Mouse (Mus musculus): ENCODE data around the gene Ppcs.
A peak's percentile ranks its signal among the peaks of the same experiment; 100 is the strongest.

The Ppcs gene

GRCm38 (mm10) chr4:119417894-119418293 is 4.3 kb downstream of the Ppcs start:
- DNase-seq (ENCODE audit: low read depth, low spot score), result no peak

DNA sequence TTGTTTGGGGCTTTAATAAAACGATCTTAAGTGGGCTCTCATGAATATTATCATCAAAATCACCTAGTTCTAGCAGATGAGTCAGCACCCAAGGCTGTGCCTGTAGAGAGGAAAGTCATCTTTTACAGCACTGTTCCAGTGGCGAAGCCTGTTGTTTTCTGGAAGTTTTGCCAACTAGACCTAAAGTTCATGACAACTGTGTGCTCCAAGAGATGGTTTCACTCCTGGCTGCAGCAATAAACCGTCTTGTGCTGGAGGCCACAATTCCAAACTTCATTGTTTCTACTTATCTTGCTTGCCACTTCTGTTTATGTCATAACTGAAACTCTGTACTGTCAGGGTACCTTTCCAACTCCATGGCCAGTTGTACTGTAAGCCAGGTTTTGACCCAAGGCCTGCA is 5.0 kb downstream of the Ppcs start:
- DNase-seq (ENCODE audit: low read depth, low spot score), result no peak

DNA sequence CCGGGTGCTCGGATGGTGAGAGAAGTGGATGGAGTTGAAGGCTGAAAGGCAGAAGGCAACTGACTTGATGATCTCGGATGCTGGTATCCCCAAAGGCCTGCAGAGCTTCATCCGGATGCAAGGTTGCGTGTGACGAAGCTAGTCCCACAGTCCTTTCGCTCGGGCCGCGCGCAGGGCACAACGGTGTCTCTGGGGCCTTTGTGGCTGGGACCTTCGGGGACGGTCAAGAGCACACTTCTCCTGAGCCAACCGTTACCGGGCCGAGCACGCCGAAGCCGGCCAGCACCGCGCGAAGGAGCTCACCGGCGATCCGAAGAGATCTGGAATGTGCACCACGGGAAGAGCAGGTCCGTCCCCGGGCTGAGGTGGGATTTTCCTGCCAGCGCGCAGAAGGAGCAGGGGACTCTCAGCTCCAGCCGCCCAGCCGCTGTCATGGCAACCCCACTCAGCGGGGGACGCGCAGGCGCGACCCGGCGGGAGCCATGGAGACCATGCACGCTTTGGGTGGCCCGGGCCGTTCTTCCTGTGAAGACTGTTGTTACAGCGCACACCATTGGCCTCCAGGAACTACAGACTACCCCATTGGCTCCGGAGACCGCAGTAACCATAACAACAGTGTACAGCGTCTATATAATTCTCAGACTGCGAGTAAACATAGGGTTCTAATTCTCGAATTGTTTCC is 7.0 kb downstream of the Ppcs start, which contains the start of gene Ccdc30:
Gene Ccdc30, minus strand, starts transcription at position 450 of the 682 bp plus-strand sequence.
- DNase-seq (ENCODE audit: low read depth, low spot score), result peak; percentile 98

- no peak for DNase-seq (ENCODE audit: low read depth, low spot score)
Observed at GRCm38 (mm10) chr4:119412791-119413190, 9.4 kb downstream of the Ppcs start.

- DNase-seq (ENCODE audit: low read depth, low spot score), result peak; percentile 74
Observed at GRCm38 (mm10) chr4:119411877-119412650, 10.2 kb downstream of the Ppcs start.

DNA sequence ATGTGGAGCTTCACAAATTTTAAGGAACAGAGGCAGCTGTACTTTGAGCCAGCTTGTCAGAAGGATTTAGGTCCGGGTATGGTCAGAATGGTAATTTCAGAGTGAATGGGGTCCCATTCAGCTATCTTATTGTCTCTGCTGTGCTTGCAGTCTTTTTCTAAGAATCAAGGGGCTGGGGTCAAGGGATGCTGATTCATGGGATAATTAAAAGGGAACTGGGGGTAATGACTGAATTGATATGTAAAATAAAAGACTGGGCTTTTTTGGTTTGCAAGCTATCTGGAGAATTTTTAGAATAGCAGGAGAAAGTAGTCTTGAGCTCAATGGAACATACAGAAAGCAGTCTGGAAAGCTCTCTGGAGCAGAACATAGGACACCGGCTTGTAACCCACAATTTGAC is 18.8 kb downstream of the Ppcs start:
- peak; percentile 75 for DNase-seq (ENCODE audit: low read depth, low spot score)

- peak; percentile 77 for DNase-seq (ENCODE audit: low read depth, low spot score)
Observed at GRCm38 (mm10) chr4:119400896-119401295, 21.3 kb downstream of the Ppcs start.

DNA sequence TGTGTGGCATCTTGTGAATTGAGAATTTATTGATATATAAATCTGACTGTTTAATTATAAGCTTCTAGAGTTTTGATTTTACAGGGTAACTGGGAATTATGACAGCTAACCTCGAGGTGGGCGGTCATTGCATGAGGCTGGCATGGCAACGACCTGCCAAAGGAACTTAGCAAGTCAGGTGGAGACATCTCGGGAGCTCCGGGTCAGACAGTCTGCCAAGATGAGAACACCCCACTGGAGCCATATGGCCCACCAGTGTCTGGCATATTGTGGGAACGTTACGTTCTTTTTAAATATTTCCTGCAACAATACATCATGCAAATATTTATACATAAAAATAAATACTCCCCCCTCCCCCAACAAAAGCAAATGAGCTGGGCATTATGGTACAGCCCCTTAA is 23.5 kb downstream of the Ppcs start:
- no peak for DNase-seq (ENCODE audit: low read depth, low spot score)

GRCm38 (mm10) chr4:119390369-119390768 is 31.9 kb downstream of the Ppcs start:
- DNase-seq (ENCODE audit: low read depth, low spot score), result peak; percentile 85

DNA sequence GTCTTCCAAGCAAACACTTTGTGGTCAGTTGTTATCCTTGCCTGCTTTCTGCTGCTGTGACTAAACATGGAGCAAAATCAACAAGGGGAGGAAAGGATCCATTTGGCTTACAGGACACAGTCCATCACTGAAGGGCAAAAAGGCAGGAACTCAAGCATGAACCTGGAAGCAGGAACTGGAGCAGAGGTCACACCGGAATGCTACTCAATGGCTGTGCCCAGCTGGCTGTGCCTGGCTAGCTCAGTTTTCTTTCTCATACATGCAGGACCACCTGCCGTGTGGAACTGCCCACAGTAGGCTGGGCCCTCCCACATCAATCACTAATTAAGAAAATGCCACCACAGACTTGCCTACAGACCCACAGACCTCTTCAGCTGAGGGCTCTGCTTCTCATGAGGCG is 33.0 kb downstream of the Ppcs start:
- no peak for DNase-seq (ENCODE audit: low read depth, low spot score)

DNA sequence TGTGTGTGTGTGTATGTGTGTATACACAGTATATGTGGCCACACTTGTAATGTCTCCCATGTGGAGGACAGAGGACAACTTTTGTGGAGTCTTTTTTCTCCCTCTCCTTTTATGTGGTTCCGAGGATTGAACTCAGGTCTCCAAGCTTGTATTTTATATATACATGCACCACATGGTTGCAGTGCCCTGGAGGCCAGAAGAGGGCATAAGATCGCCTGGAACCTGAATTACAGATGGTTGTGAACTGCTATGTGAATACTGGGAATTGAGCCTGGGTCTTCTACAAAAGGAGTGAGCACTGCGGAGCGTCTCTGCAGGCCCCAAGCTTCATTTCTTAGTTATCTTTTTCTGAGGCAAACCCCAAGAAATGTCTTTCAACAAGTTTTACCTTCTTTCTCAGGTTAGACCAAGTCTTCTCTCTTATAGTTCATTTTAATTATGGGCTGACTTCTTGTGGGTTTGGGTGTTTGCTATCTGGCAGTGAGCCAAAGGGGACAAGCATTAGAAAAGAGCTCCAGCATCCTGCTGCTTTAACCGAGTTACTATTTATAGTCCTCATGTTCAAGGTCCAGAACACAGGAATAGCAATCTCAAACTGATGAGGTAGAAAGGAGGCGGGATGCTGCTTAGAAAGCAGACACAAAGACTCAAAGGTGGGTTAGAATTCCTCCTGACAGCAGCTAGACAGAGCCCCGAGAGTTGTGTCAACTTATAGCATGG is 40.6 kb downstream of the Ppcs start:
- DNase-seq (ENCODE audit: low read depth, low spot score), result no peak

GRCm38 (mm10) chr4:119369460-119369859 is 52.8 kb downstream of the Ppcs start:
- DNase-seq (ENCODE audit: low read depth, low spot score), result peak; percentile 82
